Mouse (Mus musculus) midbrain, embryonic 12.5 days (tissue): Measurements from ENCODE around the gene Pax9. TPM values are rescaled to one million over a fixed set of nuclear protein-coding genes. Genes with fewer than 3 reads are reported as not detected.

Experiments used
- ATAC-seq: fragments of 200-750 bp; cut with Nextera tagmentation; 2 replicates; pipeline ENCODE4 v1.8.0; 2017; ENCODE audit warnings: low read depth, moderate TSS enrichment, moderate library complexity; ENCODE audit not compliant: low FRiP score
- H3K27ac ChIP-seq: fragments of 300-500 bp; sonication (generic); replicated peaks from 2 replicates; pipeline ENCODE4 v1.5.1; 2016; ENCODE audit warnings: mild to moderate bottlenecking
- H3K27me3 ChIP-seq: fragments of 300-500 bp; sonication (generic); 2 replicates; pipeline ENCODE4 v1.6.1; 2016; ENCODE audit warnings: mild to moderate bottlenecking
- H3K36me3 ChIP-seq: fragments of 300-500 bp; sonication (generic); 2 replicates; pipeline ENCODE4 v1.6.1; 2016
- H3K4me1 ChIP-seq: fragments of 300-500 bp; sonication (generic); 2 replicates; pipeline ENCODE4 v1.6.1; 2016
- H3K4me2 ChIP-seq: fragments of 300-500 bp; sonication (generic); replicated peaks from 2 replicates; pipeline ENCODE4 v1.6.1; 2016; ENCODE audit warnings: mild to moderate bottlenecking, moderate library complexity
- H3K4me3 ChIP-seq: fragments of 300-500 bp; sonication (generic); 2 replicates; pipeline ENCODE4 v1.5.1; 2016; ENCODE audit warnings: mild to moderate bottlenecking
- H3K9ac ChIP-seq: fragments of 300-500 bp; sonication (generic); replicated peaks from 2 replicates; pipeline ENCODE4 v1.6.1; 2016; ENCODE audit warnings: mild to moderate bottlenecking, moderate library complexity
- H3K9me3 ChIP-seq: fragments of 300-500 bp; sonication (generic); 2 replicates; pipeline ENCODE4 v1.6.1; 2016; ENCODE audit warnings: mild to moderate bottlenecking
- WGBS: fragments of 180-500 bp; shearing (Covaris S2); methylation state at CpG from one replicate; pipeline ENCODE4 v1.1.7; 2016; 5-methylcytosine and 5-hydroxymethylcytosine counted together
- polyA plus RNA-seq: library from polyadenylated mRNA; unstranded; fragments of >200 nt; fragmentation: Nextera tagmentation; extraction: Ambion mirVana; gene quantifications from 2 replicates; pipeline ENCODE4 v1.2.1, GENCODE M21; 2016

Pax9 gene
- polyA plus RNA-seq, 1 experiment from 2014 or later, result 0.18 TPM

DNA sequence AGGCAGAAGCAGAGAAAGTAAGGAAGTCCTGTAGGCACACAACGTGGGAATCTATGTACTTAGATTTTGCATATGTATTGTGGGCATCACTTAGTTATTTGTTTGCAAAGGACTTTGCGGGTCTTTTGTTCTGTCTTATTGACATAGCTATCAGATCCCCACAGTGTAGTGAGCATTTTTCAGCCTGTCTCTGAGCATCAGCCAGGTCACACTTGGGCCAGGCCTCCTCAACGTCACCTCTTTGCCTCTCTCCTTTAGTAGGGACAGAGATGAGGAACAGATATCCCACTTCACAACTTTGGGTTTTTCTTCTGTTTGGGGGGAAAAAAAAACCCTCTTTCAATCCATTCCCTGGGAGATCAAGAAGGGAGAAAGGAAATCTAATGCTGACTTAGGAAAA, 7.8 kb downstream of the Pax9 start:
- ATAC-seq, result no peak
- Histone ChIP-seq H3K27me3 (peaks cover 79% of the 10 kb centered on the region), H3K4me2 (no peak overlapping the region), H3K9me3 (no peaks in the 10 kb centered on the region), H3K27ac (no peak overlapping the region), H3K4me3 (no peak overlapping the region), H3K36me3 (no peaks in the 10 kb centered on the region), H3K9ac (no peak overlapping the region), H3K4me1 (peaks cover 17% of the 10 kb centered on the region)
- WGBS, result 9% methylated on average over 3 of the region's 3 CpGs

DNA sequence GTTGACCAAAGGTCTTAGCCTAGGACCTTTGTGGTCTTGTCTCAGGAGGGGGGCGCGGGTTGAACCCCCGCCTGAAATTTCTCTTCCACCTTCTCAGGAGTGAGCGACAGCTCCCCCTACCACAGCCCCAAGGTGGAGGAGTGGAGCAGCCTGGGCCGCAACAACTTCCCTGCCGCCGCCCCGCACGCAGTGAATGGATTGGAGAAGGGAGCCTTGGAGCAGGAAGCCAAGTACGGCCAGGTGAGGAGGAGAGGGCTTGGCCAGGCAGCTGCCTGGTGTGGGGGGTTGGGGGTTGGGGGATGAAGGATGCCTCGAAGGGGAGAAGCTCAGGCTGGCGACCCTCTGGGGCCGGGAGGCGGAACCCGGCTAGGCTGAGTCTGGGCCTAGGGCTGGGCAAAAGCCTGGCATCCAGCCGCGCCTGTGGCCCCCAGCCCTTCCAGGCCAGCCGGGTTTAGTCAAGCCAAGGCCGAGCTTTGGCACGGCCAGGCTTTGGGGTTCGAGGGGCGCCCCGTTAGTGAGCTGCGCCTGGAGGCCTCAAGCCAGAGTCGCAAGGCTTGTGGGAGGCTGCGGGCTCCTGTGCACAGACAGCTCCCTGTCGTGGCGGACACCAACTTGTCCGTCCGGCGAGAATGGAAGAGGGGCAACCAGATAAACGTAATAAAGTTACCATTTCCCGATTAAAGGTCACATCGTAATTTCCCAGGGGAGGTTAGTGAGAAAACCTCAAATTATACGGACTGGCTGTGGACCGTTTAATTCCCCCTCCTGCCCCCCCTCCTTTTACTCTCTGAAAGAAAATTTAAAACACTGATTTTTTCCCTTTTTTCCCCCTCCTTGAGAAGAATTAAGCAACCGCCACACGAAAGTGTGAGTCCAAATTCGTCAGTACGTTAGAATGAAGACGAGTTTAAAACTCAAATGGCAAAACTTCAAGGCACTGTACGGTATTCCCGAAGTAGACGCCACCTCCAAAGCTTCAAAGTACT, 8.6 kb downstream of the Pax9 start:
- no peaks in the 10 kb centered on the region for H3K9me3 ChIP-seq
- peaks cover 17% of the 10 kb centered on the region for H3K4me1 ChIP-seq
- WGBS, result 2% methylated on average over 44 of the region's 44 CpGs
- H3K9ac ChIP-seq, result 0 out of 2 replicates have a peak overlapping the region, but pooled peaks have one; percentile 28
- no peak overlapping the region for H3K27ac ChIP-seq
- H3K27me3 ChIP-seq, result peaks cover 78% of the 10 kb centered on the region
- 0 out of 2 replicates have a peak overlapping the region, but pooled peaks have one; percentile 4 for H3K4me3 ChIP-seq
- H3K4me2 ChIP-seq, result no peak overlapping the region
- ATAC-seq, result no peak
- H3K36me3 ChIP-seq, result no peaks in the 10 kb centered on the region

DNA sequence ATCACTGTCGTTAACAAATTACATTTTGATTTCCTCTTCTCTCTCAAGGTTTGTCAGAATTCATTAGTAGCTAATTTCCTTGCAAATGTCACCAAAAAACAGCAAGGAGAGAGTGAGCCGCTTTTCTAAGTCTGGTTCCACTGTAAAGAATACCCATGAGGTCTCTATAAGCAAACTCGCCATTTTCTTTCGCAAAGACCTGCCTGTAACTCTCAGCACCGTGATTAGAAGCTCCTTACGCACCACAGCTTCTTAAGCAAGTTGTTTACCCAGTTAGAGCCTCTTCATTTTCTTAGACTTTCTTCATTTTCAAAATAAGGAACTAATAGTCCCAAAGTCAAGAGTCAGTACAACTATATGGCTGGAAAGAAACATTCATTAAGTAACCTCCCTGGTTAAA, 9.4 kb downstream of the Pax9 start:
- no peak overlapping the region for H3K27ac ChIP-seq
- peaks cover 12% of the 10 kb centered on the region for H3K4me1 ChIP-seq
- no peak overlapping the region for H3K4me2 ChIP-seq
- H3K27me3 ChIP-seq, result peaks cover 76% of the 10 kb centered on the region
- no peaks in the 10 kb centered on the region for H3K36me3 ChIP-seq
- no peak overlapping the region for H3K9ac ChIP-seq
- H3K4me3 ChIP-seq, result no peak overlapping the region
- WGBS, result 5% methylated on average over 6 of the region's 6 CpGs
- ATAC-seq, result no peak
- H3K9me3 ChIP-seq, result no peaks in the 10 kb centered on the region

GRCm38 (mm10) chr12:56717971-56718706, 26.6 kb downstream of the Pax9 start:
- ATAC-seq, result no peak
- no peak overlapping the region for H3K27ac ChIP-seq
- H3K4me2 ChIP-seq, result no peak overlapping the region
- peaks cover 50% of the 10 kb centered on the region for H3K27me3 ChIP-seq
- WGBS, result 5% methylated on average over 14 of the region's 14 CpGs
- H3K36me3 ChIP-seq, result no peaks in the 10 kb centered on the region
- no peak overlapping the region for H3K9ac ChIP-seq
- no peak overlapping the region for H3K4me3 ChIP-seq
- H3K4me1 ChIP-seq, result peaks cover 11% of the 10 kb centered on the region
- no peaks in the 10 kb centered on the region for H3K9me3 ChIP-seq

DNA sequence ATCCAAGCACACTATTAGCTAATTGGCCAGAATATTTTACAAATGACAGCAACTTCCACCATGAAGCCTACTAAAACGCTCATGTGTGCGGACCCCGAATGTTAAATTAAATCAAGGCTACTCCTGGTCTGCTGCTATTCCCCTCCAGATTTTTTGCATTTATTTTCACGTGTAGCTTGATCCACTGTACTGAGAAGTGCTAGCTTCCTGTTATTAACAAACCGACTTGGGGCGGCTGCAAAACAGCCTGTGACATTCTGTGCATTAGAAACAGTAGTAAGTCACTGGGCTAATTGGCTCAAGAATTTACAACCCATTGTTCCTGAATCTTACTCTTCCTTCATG, 27.1 kb downstream of the Pax9 start:
- Histone ChIP-seq H3K27ac (no peak overlapping the region), H3K36me3 (no peaks in the 10 kb centered on the region), H3K9ac (no peak overlapping the region), H3K4me3 (no peak overlapping the region), H3K9me3 (no peaks in the 10 kb centered on the region), H3K27me3 (peaks cover 49% of the 10 kb centered on the region), H3K4me1 (peaks cover 11% of the 10 kb centered on the region), H3K4me2 (no peak overlapping the region)
- 35% methylated on average over 6 of the region's 6 CpGs for WGBS
- ATAC-seq, result no peak

DNA sequence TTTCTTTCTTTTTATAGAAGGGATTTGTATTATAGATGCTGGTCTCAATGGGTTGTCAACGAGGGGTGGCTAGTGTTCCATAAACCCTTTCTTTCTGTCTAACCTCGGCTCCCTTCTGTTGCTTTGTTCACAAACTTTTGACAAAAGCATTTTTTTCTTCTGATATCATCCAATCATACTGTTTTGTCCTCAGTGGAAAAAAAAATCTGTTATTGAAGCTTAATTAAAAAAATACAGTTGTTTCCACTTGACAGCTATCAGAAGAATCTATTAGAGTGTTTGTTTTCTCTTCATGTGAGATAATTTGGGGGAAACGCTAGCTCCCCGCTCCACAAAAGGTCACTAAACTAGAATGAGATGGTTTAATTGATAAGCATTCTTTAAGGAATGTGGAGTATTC, 36.1 kb downstream of the Pax9 start:
- Histone ChIP-seq H3K27ac (no peak overlapping the region), H3K4me2 (no peak overlapping the region), H3K27me3 (no peaks in the 10 kb centered on the region), H3K4me3 (no peak overlapping the region), H3K9me3 (no peaks in the 10 kb centered on the region), H3K4me1 (no peaks in the 10 kb centered on the region), H3K36me3 (no peaks in the 10 kb centered on the region), H3K9ac (no peak overlapping the region)
- 48% methylated on average over 4 of the region's 4 CpGs for WGBS
- ATAC-seq, result no peak

DNA sequence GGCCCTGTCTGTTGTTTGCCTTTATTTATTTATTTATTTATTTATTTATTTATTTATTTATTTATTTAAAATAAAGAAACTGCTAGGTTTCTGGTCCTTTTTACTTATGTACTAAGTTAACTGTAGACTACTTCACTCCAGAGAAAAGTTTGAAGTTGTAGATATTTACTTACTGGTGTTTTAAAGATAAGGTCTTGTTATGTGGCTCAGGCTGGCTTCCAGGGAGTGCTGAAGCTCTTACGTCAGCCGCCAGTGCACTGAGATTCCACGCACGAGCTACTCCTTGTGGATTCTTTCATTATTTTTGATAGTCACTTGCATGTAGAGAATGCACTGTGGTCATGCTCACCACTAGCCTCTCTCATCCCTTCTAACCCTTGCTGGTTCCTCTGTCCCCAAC, 45.5 kb downstream of the Pax9 start:
- Histone ChIP-seq H3K4me1 (no peaks in the 10 kb centered on the region), H3K27ac (no peak overlapping the region), H3K9ac (no peak overlapping the region), H3K4me2 (no peak overlapping the region), H3K27me3 (no peaks in the 10 kb centered on the region), H3K9me3 (no peaks in the 10 kb centered on the region), H3K4me3 (no peak overlapping the region), H3K36me3 (no peaks in the 10 kb centered on the region)
- WGBS, result 87% methylated on average over 4 of the region's 4 CpGs
- no peak for ATAC-seq

Other genes starting within 250 kb of the Pax9 start
- 5.2 and 9.3 TPM in 2 replicates for gene Nkx2-1, start 154.9 kb upstream of the Pax9 start, polyA plus RNA-seq
- gene Nkx2-9, start 78.5 kb upstream of the Pax9 start, polyA plus RNA-seq, result 1.4 and 1.8 TPM in 2 replicates